Mouse (Mus musculus) E14TG2a.4 (cell line): ENCODE measurements around the gene Crtc2.

Source experiments
- CTCF ChIP-seq: conservative IDR thresholded peaks from 2 replicates; pipeline ENCODE4 v1.5.1; 2014; ENCODE audit warnings: low read length
- POU5F1 ChIP-seq: IDR thresholded peaks from 2 replicates; pipeline ENCODE4 v1.6.1; 2014; ENCODE audit warnings: low read length, borderline replicate concordance

DNA sequence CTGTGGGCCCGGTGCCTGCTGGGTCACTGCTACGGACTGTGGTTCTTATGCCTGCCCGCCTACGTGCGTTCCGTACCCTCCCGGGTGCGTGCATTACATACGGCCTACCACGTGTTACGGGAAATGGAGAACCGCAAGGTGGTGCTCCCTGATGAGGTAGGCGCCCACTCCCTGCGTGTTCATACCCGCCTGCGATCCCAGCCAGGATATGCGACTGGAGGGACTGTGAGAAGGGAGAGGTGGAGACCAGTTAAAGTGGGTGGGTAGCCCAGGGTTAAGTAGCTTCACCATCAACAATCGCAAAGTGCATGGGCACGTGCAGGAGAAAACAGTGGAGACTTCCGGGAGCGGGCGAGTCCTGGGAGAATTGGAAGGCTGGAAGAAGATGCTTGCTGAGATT, 19.9 kb downstream of the Crtc2 start:
- TF ChIP-seq CTCF (no peak), POU5F1 (no peak)
